Mouse (Mus musculus): ENCODE measurements at regions not wholly inside any gene's neighbourhood (a gene's known extent, or its start where the extent isn't known, plus 50 kb on each side); places are given as distances from the start of the nearest gene placed in this dataset.

DNA sequence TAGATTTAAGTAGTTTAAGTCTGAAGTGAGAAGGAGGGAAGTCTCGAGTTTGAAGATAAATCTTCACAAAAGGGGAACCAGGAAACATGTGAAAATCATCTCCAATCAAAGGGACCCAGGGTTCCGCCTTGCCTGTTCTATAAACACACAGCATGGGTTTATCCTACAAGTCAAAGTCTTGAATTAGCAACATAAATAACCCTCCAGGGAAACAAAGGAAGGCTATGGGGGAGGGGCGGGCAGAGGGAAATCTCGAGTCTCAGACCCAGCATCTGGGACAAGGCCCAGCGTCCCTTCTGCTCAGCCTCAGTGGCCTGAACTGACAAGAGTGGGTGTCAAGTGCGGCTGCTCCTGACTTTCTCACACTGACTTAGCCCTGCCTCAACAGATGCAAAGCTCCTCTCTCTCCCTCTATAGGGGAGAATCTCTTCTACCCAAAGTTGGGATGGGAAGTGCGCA is 240.3 kb upstream of the Lrig3 start:
- no peak for DNase-seq (ENCODE audit: low read depth, low spot score)

DNA sequence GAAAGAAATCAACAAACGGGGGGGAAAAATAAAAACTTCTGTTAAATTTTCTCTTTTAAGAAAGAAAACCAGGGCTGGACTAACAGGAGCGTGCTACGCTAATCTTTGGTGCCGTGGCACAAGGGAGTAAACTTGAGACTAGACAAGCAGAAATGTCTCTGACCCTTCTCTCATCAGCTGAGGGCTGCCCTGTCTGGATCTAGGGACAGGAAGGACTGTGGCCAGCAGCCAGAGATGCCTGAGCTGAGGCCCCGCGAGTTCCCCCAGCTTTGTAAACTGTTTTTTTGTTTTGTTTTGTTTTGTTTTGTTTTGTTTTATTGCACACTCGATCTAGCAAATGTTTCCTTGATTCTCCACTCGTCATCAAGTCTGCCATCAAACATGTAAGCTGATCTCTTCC is 239.4 kb upstream of the Lrig3 start:
- DNase-seq (ENCODE audit: low read depth, low spot score) = no peak

DNA sequence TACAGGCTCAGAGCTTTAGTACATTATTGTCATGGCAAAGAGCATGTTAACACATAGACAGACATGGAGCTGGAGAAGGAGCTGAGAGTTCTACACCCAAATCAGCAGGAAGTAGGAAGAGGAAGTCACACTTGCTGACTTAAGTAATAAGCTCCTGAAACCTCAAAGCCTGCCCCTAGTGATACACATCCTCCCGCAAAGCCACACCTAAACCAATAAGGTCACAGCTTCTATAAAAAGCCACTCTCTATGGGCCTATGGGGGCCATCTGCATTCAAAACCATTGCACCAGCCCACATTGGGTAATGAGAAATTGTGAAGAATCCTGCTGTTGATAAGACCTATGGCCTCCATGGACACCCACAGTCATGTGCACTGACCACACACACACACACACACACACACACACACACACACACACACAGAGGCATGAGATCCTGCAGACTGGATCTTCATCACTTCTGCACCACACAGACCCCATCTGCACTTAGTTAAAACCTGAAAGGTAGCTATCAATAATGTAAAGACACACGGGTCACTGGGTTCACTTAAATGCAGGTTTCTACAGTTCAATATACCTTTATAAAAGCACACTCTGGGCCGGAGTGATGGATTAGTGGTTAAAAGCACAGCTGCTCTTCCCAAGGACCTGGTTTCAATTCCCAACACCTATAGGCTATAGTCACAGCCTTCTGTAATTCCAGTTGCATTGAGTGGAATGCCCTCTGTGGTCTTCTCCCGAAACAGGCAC is 230.0 kb upstream of the Lrig3 start:
- no peak for DNase-seq (ENCODE audit: low read depth, low spot score)

DNA sequence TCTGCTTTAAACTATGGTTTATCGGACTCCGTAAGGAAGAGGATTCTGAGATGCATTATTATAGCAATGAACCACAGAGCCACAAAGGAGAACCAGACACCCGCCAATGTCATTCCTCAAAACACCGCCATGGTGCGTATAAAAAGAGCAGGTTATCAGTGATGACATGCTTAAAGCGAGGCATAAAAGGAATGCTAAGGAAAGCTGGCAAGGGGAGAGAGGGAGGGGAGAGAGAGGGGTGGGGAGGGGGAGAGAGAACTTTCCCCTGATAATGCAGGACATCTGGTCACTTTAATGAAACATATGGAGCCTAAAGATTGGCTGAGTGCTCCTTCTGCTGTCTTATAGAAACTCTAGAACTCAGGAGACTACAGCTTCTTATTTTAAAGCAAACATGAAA is 222.8 kb upstream of the Lrig3 start:
- no peak for DNase-seq (ENCODE audit: low read depth, low spot score)

DNA sequence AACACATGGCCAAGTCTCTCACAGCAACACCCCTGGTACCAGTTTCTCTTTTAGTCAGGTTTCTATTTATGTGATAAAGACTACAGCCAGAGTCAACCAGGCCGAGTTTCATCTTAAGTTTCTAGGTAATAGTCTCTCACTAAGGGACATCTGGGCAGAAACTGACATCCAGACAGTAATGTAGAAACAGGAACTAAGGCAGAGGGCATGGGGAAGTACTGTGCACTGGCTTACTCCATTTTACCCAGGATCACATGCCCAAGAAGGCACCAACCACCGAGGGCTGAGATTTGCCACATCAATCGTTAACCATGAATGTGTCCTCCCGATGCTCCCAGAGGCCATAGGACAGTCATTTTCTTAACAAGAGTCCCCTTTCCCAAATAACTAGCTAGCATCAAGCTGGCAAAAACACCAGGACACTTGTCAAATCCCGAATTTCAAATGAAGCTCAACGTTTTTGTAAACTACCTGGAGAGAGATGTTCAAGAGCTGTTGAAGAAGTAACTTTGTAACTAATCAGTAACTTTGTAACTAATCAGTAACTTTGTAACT is 216.9 kb upstream of the Lrig3 start:
- no peak for DNase-seq (ENCODE audit: low read depth, low spot score)

DNA sequence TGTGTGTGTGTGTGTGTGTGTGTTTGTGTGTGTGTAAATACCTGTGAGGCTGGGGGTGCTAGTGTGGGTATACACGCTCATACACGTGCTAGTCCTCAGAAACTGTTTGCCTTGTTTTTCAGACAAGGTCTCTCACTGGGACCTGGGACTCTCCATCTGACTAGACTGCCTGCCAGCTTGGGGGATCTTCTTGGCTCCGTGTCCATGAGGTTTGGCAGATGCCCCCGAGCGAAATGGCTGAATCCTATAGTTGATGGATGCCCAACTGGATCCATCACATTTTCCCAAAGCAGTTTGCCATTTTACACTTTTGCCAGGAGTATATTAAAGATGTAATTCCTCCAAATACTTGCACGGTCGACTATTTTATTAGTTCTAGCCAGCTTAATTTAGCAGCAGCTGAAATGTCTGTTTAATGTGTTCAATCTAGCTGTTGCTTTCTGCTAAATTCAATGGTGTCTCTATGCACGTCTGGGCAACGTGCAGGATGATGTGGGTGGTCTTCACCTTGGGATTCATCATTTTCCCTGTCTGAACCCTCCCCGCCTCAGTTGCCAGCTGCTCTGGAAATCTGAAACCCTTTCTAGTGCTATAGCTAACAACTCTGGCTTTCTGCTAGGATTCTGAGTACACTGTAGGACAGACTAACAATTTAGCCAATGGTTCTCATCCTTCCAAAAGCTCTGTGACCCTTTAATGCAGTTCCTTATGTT is 213.3 kb upstream of the Lrig3 start:
- no peak for DNase-seq (ENCODE audit: low read depth, low spot score)

DNA sequence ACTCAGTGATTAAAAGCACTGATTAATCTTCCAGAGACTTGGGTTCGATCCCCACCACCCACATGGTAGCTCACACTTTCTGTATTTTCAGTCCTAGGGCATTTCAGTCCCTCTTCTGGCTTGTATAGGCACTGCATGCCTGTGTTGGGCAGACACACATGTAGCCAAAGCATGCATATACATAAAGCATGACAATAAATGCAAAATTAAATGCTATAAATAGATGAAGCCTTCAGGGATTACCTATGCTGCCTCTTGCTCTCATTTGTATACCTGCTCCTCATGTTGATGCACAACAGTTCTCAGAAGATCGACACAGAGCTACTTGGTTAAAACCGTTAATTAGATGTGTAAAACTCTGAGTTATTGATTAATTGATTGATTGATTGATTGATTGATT is 206.8 kb upstream of the Lrig3 start:
- no peak for DNase-seq (ENCODE audit: low read depth, low spot score)

DNA sequence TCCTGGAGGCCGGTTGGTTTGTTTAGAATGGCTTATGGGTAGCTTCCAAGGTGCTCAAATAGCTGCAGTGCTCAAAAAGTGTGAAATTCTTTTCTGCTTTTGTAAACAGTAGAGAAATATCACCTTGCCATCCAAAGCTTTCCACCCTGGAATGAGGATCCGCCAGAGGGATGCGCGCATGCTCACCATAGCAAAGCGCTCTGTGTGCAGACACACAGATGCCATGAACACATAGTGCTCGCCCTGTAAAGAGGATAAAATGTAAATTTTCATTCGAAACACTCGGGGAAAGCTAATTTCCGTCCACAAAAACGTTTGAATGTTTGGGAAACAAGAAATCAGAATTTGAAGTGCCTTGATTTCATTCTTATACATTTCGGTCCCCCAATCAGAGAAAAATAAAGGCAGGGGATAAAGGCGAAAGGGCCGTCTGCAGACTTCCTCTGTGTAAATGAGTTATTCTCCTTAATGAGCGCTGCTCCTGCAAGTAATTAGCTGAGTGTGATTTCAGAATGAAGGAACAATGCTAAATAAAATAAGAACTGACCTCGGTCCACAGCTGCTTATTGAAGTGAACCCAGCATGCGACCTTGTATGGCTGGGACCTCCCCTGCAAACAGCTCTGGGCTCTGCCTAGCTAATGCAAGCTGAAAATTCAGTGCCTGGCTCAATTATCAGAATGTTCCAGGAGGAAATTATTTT is 203.4 kb upstream of the Lrig3 start:
- DNase-seq (ENCODE audit: low read depth, low spot score) = no peak

DNA sequence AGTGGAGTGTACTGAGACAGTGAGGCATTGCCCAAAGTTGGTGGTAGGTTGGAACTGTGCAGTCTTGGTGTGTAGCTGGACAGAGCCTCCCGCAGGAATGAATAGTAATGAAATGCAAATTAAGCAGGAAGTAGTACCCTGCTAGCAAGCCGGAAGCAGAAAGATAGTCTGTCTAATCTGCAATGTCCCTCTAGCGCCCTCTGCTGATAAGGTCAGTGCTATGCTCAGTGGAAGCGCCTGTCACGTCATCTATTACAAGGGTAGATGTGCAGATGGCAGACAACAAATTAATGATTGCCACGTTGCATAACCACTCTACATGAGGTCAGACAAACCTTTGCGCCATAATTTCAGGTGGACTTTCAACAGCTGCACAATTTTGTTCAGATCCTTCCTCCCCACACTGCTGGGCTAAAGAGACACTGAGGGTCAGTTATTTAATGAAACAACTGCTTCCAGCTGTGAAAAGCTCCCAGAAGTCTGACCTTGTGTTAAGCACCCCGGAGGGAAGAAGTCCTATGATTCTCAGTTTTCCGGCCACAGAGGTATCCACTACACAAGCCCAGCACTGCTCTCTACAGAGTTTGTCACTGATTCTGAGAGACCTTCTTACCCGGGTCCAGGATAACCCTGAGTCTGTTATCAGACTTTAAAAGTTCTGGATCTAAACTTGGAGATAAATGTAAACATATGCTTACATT is 201.4 kb upstream of the Lrig3 start:
- no peak for DNase-seq (ENCODE audit: low read depth, low spot score)

DNA sequence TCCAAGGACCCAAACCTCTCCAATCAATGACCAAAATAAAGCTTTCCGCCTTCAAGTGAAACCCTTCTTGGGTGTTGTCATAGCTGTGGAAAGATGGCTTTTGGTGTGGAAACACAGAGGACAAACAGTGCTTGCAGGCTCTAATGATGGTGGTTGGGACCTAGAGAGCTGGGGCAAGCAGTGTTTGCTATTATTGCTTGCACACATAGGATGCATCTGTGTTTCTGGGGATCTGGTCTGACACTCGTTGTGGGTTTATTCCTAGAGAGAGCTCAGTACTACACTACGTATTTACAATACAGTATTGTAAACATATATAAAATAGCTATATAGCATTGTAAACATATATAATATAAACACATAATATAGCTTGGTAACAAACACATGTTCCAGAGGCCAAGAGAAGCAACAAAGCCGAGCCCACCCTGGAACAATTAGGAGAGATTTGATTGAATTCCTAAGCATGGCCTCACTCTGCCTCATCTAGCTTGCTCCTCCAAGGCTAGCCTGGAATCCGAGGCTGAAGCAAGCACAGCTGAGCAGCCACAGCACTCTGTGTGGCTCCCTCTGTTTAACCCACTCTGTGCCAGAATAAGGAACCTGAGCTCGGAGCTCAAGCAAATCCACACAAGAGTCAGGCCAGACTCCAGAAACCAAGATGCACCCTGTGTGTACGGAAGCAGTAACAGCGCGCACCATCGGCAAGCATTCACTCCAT is 200.7 kb upstream of the Lrig3 start:
- no peak for DNase-seq (ENCODE audit: low read depth, low spot score)

DNA sequence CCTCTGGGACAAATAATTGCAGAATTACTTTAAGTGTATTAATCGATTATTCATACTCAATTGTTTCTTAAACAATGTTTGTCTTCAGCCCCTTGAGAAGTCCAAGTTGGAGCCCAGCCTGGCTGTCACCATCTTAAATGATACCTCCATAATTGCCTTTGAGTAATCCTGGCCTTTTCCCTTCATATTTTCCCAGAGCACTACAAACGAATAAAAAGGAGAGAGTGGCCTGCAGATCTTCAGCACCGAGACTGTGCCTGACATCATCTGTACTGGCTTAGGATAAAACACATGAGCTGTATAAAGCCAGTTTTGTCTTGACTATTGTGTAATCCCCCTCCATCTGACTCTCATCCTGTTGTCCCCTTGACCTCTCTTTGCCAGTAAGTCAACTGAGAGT is 197.7 kb upstream of the Lrig3 start:
- no peak for DNase-seq (ENCODE audit: low read depth, low spot score)

DNA sequence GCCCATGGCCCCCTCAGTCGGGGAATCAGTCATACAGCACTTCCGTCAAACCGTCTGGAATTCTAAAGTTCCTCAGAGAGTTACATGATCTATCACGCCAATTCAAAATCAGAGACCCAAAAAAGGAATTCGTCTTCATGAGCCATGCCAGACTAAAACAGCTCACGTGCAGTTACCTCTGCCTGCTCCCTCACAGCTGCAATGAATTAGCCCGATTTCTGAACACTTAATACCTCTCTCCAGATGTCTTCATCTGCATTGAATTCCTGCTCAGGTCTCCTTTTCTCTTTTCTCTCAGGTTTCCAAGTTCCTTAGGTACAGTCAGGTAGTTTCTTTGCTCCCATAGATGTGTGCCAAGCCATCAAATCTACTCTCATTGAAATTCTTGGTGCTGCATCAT is 192.4 kb upstream of the Lrig3 start:
- DNase-seq (ENCODE audit: low read depth, low spot score) = no peak

DNA sequence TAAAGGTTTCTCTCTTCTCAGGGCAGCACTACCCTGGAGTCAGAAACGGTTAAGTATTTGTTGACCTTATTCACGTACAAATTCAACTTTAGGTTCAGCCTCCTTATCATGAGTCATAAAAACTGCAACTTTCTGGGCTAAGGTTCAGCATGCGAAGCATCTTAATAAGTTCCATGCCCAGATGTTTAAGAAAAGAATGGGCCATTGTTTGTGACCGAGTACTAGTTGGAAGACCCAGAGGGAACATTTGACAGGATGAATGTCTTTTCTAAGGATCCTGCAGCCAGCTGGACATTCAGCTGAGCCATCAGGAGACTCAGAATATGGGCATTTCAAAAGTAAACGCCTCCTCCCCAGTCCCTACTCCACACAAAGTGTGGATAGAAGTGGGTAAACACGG is 183.5 kb upstream of the Lrig3 start:
- DNase-seq (ENCODE audit: low read depth, low spot score) = no peak

DNA sequence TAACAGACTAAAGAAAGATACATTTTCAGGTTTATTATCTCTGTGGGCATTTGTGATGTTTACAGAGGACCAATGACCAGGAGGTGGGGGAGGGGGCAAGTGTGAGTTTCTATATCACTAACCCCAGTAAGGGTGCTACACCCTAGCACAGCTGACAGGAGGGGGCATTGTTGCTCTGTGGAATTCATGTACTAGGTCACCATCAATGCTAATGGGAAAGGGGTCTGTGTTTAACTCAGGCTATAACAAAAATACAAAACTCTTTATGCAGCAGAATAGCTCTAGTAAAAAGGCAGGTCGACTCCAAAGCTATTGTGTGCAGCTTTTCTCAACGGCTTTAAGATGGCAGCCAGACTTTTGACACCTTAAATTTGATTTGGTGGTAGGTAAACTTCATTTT is 181.1 kb upstream of the Lrig3 start:
- no peak for DNase-seq (ENCODE audit: low read depth, low spot score)

DNA sequence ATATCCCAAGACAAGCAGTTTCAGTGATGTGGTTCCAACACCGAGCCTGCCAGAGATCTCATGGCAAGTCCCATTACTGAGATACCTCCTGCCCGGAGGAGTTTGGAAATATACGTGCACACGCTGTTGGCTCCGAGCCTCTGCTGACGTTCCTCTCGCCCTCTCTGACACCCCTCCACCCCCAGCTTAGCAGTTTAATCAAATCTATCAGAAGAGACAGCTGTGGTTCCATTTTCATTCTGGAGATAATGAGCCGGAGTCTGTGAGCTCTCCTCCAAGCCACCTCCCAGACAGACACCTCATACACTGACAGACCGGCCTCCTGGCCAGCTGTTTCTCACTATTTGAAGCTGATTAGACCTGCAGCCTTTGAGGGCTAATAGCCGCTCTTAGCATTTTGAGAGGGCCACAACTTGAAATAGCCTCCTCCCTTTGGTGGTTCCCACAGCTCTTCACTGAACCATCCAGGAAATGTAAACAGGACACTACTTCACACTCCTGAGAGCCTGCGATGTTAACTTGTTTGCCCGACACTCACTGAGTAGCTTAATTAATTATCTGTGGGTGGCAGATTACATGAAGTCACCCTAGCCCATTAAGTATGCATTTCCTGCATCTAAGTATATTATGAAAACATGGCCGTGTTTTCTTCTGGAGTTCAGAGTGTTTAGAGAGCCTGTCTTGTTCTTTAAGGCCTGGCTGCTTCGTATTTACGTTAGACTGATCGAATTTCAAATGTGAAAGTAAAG is 180.3 kb upstream of the Lrig3 start:
- no peak for DNase-seq (ENCODE audit: low read depth, low spot score)

DNA sequence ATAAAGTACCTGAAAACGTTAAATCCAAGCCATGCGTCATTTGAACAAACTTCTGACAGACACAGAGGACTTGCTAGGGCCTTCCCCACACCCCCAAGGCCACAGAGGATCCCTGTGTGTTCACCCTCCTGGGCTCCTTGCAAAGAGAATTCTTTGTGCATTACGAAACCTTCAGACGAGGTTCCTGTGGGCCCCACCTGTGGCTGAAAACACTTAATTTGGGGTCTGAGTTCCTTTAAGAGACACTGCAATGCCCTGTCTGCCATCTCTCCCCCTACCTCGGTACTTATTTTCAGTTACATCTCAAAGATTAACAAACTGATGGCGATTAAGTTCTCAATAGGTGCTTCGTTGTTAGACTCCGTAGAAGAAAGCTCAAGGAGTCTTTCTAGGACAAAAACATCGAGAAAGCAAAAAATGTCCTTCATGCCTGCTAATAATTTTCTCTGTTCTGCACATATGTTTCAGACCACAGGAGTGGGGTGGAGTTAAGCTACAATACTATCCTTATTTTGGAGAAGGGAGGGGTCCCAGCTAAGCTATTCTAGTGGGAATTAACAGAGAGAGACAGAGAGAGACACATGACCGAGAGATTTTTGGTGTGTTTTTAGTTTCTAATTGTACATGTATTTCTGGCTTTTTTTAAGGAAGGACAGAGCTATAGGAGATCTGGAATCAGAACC is 179.6 kb upstream of the Lrig3 start:
- DNase-seq (ENCODE audit: low read depth, low spot score) = no peak

DNA sequence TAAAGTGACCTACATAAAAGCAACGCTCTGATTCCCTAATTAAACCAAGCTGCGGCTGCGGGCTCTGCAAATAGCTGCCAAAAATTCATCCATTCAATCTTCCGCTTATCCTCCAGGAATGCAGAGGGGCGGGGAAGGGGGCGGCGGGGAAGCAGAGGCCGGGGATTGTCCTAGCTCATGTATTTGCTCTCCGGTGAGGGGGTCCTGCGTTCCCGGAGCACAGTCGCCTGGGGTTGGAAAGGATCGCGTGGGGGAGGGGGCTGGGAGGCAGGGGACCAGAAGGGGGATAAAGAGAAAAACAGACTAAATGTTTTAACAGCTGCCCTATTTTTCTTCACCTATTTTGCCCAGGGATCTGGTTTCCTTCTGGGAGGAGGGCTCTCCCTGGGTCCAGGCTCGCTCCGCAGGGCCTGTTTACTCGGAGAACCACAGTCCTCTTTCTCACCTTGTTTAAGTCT is 179.1 kb upstream of the Lrig3 start:
- no peak for DNase-seq (ENCODE audit: low read depth, low spot score)

DNA sequence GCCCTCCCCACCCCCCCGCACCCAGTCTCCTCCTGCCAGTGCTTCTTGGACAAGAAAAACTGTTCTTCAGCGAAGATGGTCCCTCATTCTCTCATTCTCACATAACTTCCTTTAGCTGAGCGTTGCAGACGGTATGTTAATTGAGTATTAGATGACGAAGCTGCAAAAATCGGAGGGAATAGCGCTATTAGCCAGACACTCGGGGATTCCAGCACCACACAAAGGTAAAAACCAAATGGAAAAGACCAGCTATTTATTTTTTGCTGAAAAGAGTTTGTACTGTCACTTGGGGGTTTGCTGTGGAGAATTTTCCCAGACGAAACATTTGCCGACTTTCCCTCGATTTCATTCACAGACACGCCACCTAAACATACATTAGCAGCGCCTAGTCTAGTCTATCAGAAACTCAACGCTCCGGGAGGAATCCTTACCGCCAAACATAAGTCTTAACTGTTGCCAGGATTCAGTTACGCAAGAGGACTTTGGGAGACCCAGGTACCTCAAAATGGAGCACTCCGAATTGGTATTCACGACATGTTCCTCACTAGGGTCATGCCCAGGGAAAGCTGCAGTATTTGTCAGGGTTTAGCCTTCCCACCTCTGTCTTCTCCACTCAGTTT is 178.4 kb upstream of the Lrig3 start:
- no peak for DNase-seq (ENCODE audit: low read depth, low spot score)

DNA sequence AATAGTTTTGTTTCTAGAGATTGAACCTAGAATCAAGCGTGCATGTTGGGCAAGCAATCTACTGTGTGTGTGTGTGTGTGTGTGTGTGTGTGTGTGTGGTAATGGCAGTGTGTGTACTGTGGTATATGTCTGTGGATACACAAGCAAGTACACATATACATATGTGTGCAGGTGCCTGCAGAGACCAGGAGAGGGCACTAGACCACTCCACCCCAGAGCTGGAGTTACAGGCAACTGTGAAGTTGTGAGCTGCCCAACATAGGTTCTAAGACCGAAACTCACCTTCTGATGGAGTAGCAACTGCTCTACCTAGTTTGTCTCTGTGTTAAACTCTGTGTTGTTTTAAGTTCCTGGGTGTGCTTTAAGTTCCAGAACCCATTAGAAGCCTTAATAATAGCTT is 177.7 kb upstream of the Lrig3 start:
- no peak for DNase-seq (ENCODE audit: low read depth, low spot score)
